Mouse (Mus musculus): ENCODE data around the gene Mbnl1. TPM values are rescaled to one million over a fixed set of nuclear protein-coding genes. Genes with fewer than 3 reads are reported as not detected.

Gene Mbnl1
- total and polyA plus RNA-seq, 3 experiments: 174 to 332 (median 249) TPM

- in situ Hi-C loops (cut with MboI; ENCODE audit: low pct_ligation_motif_present, low pct_unique_long_range_greater_than_20kb, low sequenced_read_pairs) (no loop called here), dilution Hi-C loops (cut with MboI; ENCODE audit: extremely low pct_ligation_motif_present, extremely low pct_unique_long_range_greater_than_20kb, low sequenced_read_pairs) (no loop called here)
- Histone ChIP-seq H3K79me2 (replicated peaks; ENCODE audit: control insufficient read depth, extremely low read depth, insufficient read depth, poor library complexity, severe bottlenecking) (no peaks in the 10 kb centered on the region), H3K9ac (ENCODE audit: insufficient read depth, low read depth) (no peak overlapping the region), H3K27ac (ENCODE audit: insufficient read depth, low read depth) (no peak overlapping the region), H3K9me3 (replicated peaks; ENCODE audit: low read length) (no peaks in the 10 kb centered on the region), H3K36me3 (replicated peaks in 1 of 2; ENCODE audit: control insufficient read depth in 1 of 2, insufficient read depth in 1 of 2, low read length in 1 of 2) (no peaks in the 10 kb centered on the region), H3K4me1 (ENCODE audit: control insufficient read depth in 1 of 2, insufficient read depth in 2 of 2) (no peaks in the 10 kb centered on the region), H3K27me3 (replicated peaks) (no peaks in the 10 kb centered on the region), H3K4me2 (ENCODE audit: insufficient read depth, low read depth, poor library complexity, severe bottlenecking) (no peak overlapping the region), H3K4me3 (replicated peaks in 1 of 3; ENCODE audit: low read depth in 2 of 3, low read length in 2 of 3, poor library complexity in 1 of 3) (no peak overlapping the region)
- TF ChIP-seq BHLHE40 (IDR thresholded peaks at IDR 0.05; ENCODE audit: low read depth, low read length) (no peak), ZNF384 (IDR thresholded peaks at IDR 0.05; ENCODE audit: low read depth, low read length) (no peak), CTCF (conservative IDR thresholded peaks at IDR 0.05 in 1 of 2, IDR thresholded peaks at IDR 0.05 in 1 of 2; ENCODE audit: low read depth in 2 of 2, low read length in 2 of 2) (no peak), RAD21 (IDR thresholded peaks at IDR 0.05; ENCODE audit: low read depth, low read length) (no peak), MAZ (IDR thresholded peaks at IDR 0.05; ENCODE audit: low read depth, low read length) (no peak)
- DNase-seq (ENCODE audit: extremely low read depth): no peak
Measured at GRCm38 (mm10) chr3:60660762-60661161, 188.1 kb downstream of the Mbnl1 start.

All from CH12.LX (cell line).